Mouse (Mus musculus) heart, embryonic 13.5 days (tissue): ENCODE measurements around the gene Edar. TPM values are rescaled to one million over a fixed set of nuclear protein-coding genes. Genes with fewer than 3 reads are reported as not detected.
"Not testable (repeated sequence)": the region's sequence is repeated elsewhere in the genome, so short reads cannot be mapped to it uniquely, and the experiment has no call there.

Experiments
- ATAC-seq: fragments of 200-750 bp; cut with Nextera tagmentation; 2 replicates; pipeline ENCODE4 v1.8.0; 2017; ENCODE audit warnings: moderate TSS enrichment; ENCODE audit not compliant: insufficient number of reproducible peaks, low FRiP score, low TSS enrichment; ENCODE audit errors: extremely low read depth
- H3K27ac ChIP-seq: fragments of 300-500 bp; sonication (generic); replicated peaks from 2 replicates; pipeline ENCODE4 v1.5.1; 2015; ENCODE audit warnings: moderate library complexity, mild to moderate bottlenecking, inconsistent platforms
- H3K27me3 ChIP-seq: fragments of 300-500 bp; sonication (generic); replicated peaks from 2 replicates; pipeline ENCODE4 v1.6.1; 2015; ENCODE audit warnings: mild to moderate bottlenecking, inconsistent platforms
- H3K36me3 ChIP-seq: fragments of 300-500 bp; sonication (generic); 2 replicates; pipeline ENCODE4 v1.6.1; 2015; ENCODE audit warnings: mild to moderate bottlenecking, inconsistent platforms
- H3K4me1 ChIP-seq: fragments of 300-500 bp; sonication (generic); 2 replicates; pipeline ENCODE4 v1.6.1; 2015; ENCODE audit warnings: inconsistent platforms
- H3K4me2 ChIP-seq: fragments of 300-500 bp; sonication (generic); 2 replicates; pipeline ENCODE4 v1.6.1; 2015; ENCODE audit warnings: inconsistent platforms, mild to moderate bottlenecking, moderate library complexity
- H3K4me3 ChIP-seq: fragments of 300-500 bp; sonication (generic); 2 replicates; pipeline ENCODE4 v1.5.1; 2015; ENCODE audit warnings: moderate library complexity, mild to moderate bottlenecking, inconsistent platforms
- H3K9ac ChIP-seq: fragments of 300-500 bp; sonication (generic); 2 replicates; pipeline ENCODE4 v1.6.1; 2015; ENCODE audit warnings: inconsistent platforms, mild to moderate bottlenecking, moderate library complexity
- H3K9me3 ChIP-seq: fragments of 300-500 bp; sonication (generic); 2 replicates; pipeline ENCODE4 v1.6.1; 2016; ENCODE audit warnings: inconsistent platforms
- WGBS: fragments of 180-500 bp; shearing (Covaris S2); methylation state at CpG from one replicate; pipeline ENCODE4 v1.1.7; 2015; ENCODE audit warnings: mixed read lengths; 5-methylcytosine and 5-hydroxymethylcytosine counted together
- polyA plus RNA-seq: library from polyadenylated mRNA; unstranded; fragments of >200 nt; fragmentation: Nextera tagmentation; extraction: Ambion mirVana; gene quantifications from 2 replicates; pipeline ENCODE4 v1.2.1, GENCODE M21; 2015

The Edar gene
- 0.06 and 0.07 TPM in 2 replicates for polyA plus RNA-seq

DNA sequence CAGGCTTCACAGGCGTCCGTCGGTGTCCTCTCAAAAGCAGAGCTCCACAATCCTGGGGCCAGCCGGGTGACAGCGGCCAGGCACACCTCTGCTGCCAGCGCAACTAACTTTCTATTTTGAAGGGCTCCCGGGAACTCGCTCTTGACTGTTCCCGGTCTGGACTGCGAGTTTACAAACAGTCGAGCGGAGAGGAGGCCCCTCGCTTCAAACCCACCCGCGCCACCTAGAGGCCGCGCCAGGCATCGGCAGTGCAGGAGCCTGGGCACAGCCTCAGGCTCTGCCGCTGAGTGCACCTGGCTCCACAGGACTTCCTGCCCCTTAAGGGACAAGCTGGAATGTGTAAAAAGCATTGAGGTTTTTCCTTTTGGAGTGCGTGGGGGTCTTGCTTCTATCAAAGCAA lies at the start of gene Edar:
Edar (minus strand) TSS at position 122 of the 400 bp plus-strand sequence.
- peak within 1 kb of the TSS; percentile 74 for H3K9ac ChIP-seq

GRCm38 (mm10) chr10:58718110-58718509 lies 42.7 kb upstream of the Edar start, which contains the start of gene Gm17542:
TSS of gene Gm17542 (minus strand) at chr10:58718210.
- H3K4me3 ChIP-seq, H3K36me3 ChIP-seq, ATAC-seq, H3K9me3 ChIP-seq, H3K27me3 ChIP-seq, H3K4me1 ChIP-seq, H3K27ac ChIP-seq, H3K4me2 ChIP-seq, H3K9ac ChIP-seq: not testable (repeated sequence)

More for the DNA sequence above, at the start of gene Edar:
- WGBS = 1% methylated on average over 20 of the region's 20 CpGs
- Histone ChIP-seq H3K36me3 (no peaks in the 10 kb centered on the region), H3K4me3 (peak within 1 kb of the TSS; percentile 49), H3K27me3 (peaks cover 31% of the 10 kb centered on the region), H3K4me1 (peaks cover 6% of the 10 kb centered on the region; the same call in 1 of the 2 replicates), H3K27ac (no peak within 1 kb of the TSS), H3K4me2 (peak within 1 kb of the TSS; percentile 73), H3K9me3 (no peaks in the 10 kb centered on the region)
- ATAC-seq = 0 out of 2 replicates have a peak, but pooled peaks have one; percentile 29

- H3K27ac ChIP-seq = 0 out of 2 replicates have a peak overlapping the region, but pooled peaks have one; percentile 0
- peaks cover 9% of the 10 kb centered on the region for H3K4me1 ChIP-seq
- no peak for ATAC-seq
- H3K36me3 ChIP-seq = no peaks in the 10 kb centered on the region
- no peak overlapping the region for H3K9ac ChIP-seq
- H3K4me2 ChIP-seq = peak overlapping the region; percentile 64
- peaks cover 3% of the 10 kb centered on the region; the same call in 1 of the 2 replicates for H3K9me3 ChIP-seq
- WGBS = 45% methylated on average over 3 of the region's 3 CpGs
- H3K4me3 ChIP-seq = peak overlapping the region; percentile 40
- no peaks in the 10 kb centered on the region for H3K27me3 ChIP-seq
Measured at GRCm38 (mm10) chr10:58714789-58715148, 39.3 kb upstream of the Edar start.

GRCm38 (mm10) chr10:58713855-58714788 lies 38.7 kb upstream of the Edar start:
- H3K4me2 ChIP-seq = peak overlapping the region; percentile 64
- ATAC-seq = no peak; the same call in 1 of the 2 replicates
- peaks cover 3% of the 10 kb centered on the region; the same call in 1 of the 2 replicates for H3K9me3 ChIP-seq
- H3K27me3 ChIP-seq = no peaks in the 10 kb centered on the region
- no peaks in the 10 kb centered on the region for H3K36me3 ChIP-seq
- peak overlapping the region; percentile 40 for H3K4me3 ChIP-seq
- H3K27ac ChIP-seq = peak overlapping the region; percentile 0
- peaks cover 9% of the 10 kb centered on the region for H3K4me1 ChIP-seq
- 29% methylated on average over 24 of the region's 24 CpGs for WGBS
- H3K9ac ChIP-seq = peak overlapping the region; percentile 41

- 82% methylated on average over 7 of the region's 7 CpGs for WGBS
- H3K9me3 ChIP-seq = peaks cover 3% of the 10 kb centered on the region; the same call in 1 of the 2 replicates
- no peak overlapping the region for H3K4me3 ChIP-seq
- no peak for ATAC-seq
- no peak overlapping the region for H3K9ac ChIP-seq
- H3K36me3 ChIP-seq = no peaks in the 10 kb centered on the region
- no peak overlapping the region for H3K27ac ChIP-seq
- H3K4me1 ChIP-seq = peaks cover 9% of the 10 kb centered on the region
- H3K4me2 ChIP-seq = no peak overlapping the region
- H3K27me3 ChIP-seq = no peaks in the 10 kb centered on the region
Measured at GRCm38 (mm10) chr10:58713225-58713624, 37.8 kb upstream of the Edar start.

DNA sequence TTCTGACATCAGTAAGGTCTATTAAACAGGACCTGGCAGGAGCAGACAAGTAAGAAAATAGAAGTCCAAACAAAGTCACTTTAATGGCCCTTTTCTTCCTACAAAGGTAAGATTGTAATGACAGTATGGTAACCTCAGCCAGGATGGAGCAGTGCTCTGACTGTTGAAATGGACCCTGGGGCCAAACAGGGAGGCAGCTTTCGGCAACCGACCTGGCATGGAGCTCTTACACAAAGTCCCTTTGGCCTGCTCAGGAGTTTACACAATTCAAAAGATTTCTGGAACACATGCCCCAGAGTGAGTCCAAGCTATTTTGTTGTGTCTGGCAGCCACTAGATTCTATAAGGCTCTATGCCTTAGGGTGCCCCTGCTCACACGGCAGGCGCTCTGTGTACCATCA lies 33.6 kb upstream of the Edar start:
- no peak for ATAC-seq

DNA sequence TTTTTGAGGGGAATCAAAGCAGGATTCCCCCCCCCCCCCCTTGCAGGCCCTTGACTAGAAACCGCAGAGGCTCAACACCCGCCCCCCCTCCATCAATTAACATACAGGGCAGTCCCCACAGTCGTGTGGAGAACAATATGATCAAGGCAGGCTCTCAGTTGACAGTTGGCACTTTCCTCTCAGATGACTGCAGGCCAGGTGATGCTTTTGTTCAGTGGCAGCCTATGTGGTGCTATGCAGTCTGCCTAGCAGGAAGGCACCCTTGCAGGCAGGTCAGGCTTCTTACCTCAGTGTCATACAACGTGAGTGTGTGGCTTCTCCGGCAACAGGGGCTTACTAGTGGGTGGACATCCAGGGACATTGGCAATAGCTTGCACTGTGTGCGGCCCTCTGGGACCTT lies 25.1 kb upstream of the Edar start:
- ATAC-seq = no peak
- no peaks in the 10 kb centered on the region for H3K9me3 ChIP-seq
- no peak overlapping the region for H3K9ac ChIP-seq
- 46% methylated on average over 5 of the region's 6 CpGs for WGBS
- no peaks in the 10 kb centered on the region for H3K27me3 ChIP-seq
- no peaks in the 10 kb centered on the region for H3K4me1 ChIP-seq
- H3K4me2 ChIP-seq = no peak overlapping the region
- no peak overlapping the region for H3K4me3 ChIP-seq
- no peak overlapping the region for H3K27ac ChIP-seq
- H3K36me3 ChIP-seq = no peaks in the 10 kb centered on the region

More for the DNA sequence above, 33.6 kb upstream of the Edar start:
- 89% methylated on average over 4 of the region's 4 CpGs for WGBS
- H3K9ac ChIP-seq = no peak overlapping the region
- H3K9me3 ChIP-seq = 0 out of 2 replicates have a peak, but pooled peaks cover 4% of the 10 kb centered on the region
- H3K4me1 ChIP-seq = peaks cover 3% of the 10 kb centered on the region; the same call in 1 of the 2 replicates
- H3K4me2 ChIP-seq = no peak overlapping the region
- no peaks in the 10 kb centered on the region for H3K27me3 ChIP-seq
- H3K36me3 ChIP-seq = no peaks in the 10 kb centered on the region
- no peak overlapping the region for H3K4me3 ChIP-seq
- no peak overlapping the region for H3K27ac ChIP-seq

- H3K4me2 ChIP-seq = no peak overlapping the region
- 43% methylated on average over 4 of the region's 4 CpGs for WGBS
- H3K27me3 ChIP-seq = no peaks in the 10 kb centered on the region
- ATAC-seq = no peak
- no peak overlapping the region for H3K27ac ChIP-seq
- no peaks in the 10 kb centered on the region for H3K9me3 ChIP-seq
- H3K4me3 ChIP-seq = no peak overlapping the region
- H3K9ac ChIP-seq = no peak overlapping the region
- no peaks in the 10 kb centered on the region for H3K36me3 ChIP-seq
- H3K4me1 ChIP-seq = no peaks in the 10 kb centered on the region
Measured at GRCm38 (mm10) chr10:58700160-58700559, 24.7 kb upstream of the Edar start.

- H3K27ac ChIP-seq = no peak overlapping the region
- no peaks in the 10 kb centered on the region for H3K4me1 ChIP-seq
- no peak overlapping the region for H3K4me3 ChIP-seq
- H3K27me3 ChIP-seq = no peaks in the 10 kb centered on the region
- WGBS = 65% methylated on average over 4 of the region's 4 CpGs
- no peaks in the 10 kb centered on the region for H3K36me3 ChIP-seq
- H3K9me3 ChIP-seq = no peaks in the 10 kb centered on the region
- no peak overlapping the region for H3K9ac ChIP-seq
- H3K4me2 ChIP-seq = no peak overlapping the region
- ATAC-seq = no peak
Measured at GRCm38 (mm10) chr10:58698955-58699354, 23.5 kb upstream of the Edar start.

GRCm38 (mm10) chr10:58691051-58691450 lies 15.6 kb upstream of the Edar start:
- Histone ChIP-seq H3K4me1 (no peaks in the 10 kb centered on the region), H3K9me3 (no peaks in the 10 kb centered on the region), H3K4me3 (no peak overlapping the region), H3K36me3 (no peaks in the 10 kb centered on the region), H3K9ac (no peak overlapping the region), H3K4me2 (no peak overlapping the region), H3K27ac (no peak overlapping the region), H3K27me3 (no peaks in the 10 kb centered on the region)
- WGBS = 72% methylated on average over 6 of the region's 7 CpGs
- ATAC-seq = no peak

GRCm38 (mm10) chr10:58679298-58679697 lies 3.8 kb upstream of the Edar start:
- H3K4me1 ChIP-seq = peaks cover 6% of the 10 kb centered on the region; the same call in 1 of the 2 replicates
- no peak overlapping the region for H3K4me3 ChIP-seq
- H3K27me3 ChIP-seq = peaks cover 24% of the 10 kb centered on the region
- no peak overlapping the region for H3K4me2 ChIP-seq
- H3K9ac ChIP-seq = no peak overlapping the region
- ATAC-seq = no peak
- no peaks in the 10 kb centered on the region for H3K9me3 ChIP-seq
- no peak overlapping the region for H3K27ac ChIP-seq
- no peaks in the 10 kb centered on the region for H3K36me3 ChIP-seq
- 49% methylated on average over 6 of the region's 6 CpGs for WGBS
